14 mouse cellular contexts compared by ENCODE assay signal in genomic region chr9:84472696-84473095, GRCm38 (mm10).
A peak's percentile ranks its signal among the peaks of the same experiment; 100 is the strongest.
DNase-seq lines count a peak whose midpoint lies in the region; ATAC-seq lines count a peak whose summit lies in the region.
"Had no signal": no experiment of that assay in that cellular context is flagged by ENCODE, and none has a peak within 500 bp of the region (broad histone marks: within the 10 kb centered on the region; RNA-seq: fewer than 3 reads in every experiment).

No protein-coding gene starts in this region.

- peak; percentile 35 for DNase-seq in kidney, adult 18-20 months
- no peak for DNase-seq in kidney, postnatal 10 days
- peak; percentile 5 for DNase-seq in urinary bladder, postnatal 14 days (ENCODE audit: low spot score)
- no peak for DNase-seq in urinary bladder, postnatal 10 days (ENCODE audit: low spot score)
- peak; percentile 26 to 45 for DNase-seq in gastrocnemius, postnatal 36 days
- no peak for DNase-seq in ovary, postnatal 10 days (ENCODE audit: low spot score)
- no peak for DNase-seq in thymus, postnatal 0 days (ENCODE audit: low spot score)
- DNase-seq: adrenal gland, postnatal 10 days; cerebellum, adult 8-10 months; left cerebral cortex, postnatal 4 days; liver, embryonic 13.5 days had no signal

- intact Hi-C loops in gastrocnemius, postnatal 36 days (cut with DNase I): no loop called here

- no peak for ATAC-seq in granulocyte monocyte progenitor cell, adult 5-6 weeks (replicated peaks; ENCODE audit: poor library complexity, severe bottlenecking)
- ATAC-seq: hindbrain, postnatal 0 days; lung, postnatal 0 days had no signal

Comparison
In these comparisons a context has a peak if more than half of its experiments do, and no peak if none do; other contexts are left out.
1. DNase-seq: peak in kidney, adult 18-20 months (single experiment), urinary bladder, postnatal 14 days (single experiment) and gastrocnemius, postnatal 36 days (2 of 2); none in kidney, postnatal 10 days (single experiment), urinary bladder, postnatal 10 days (single experiment), ovary, postnatal 10 days (single experiment) and thymus, postnatal 0 days (single experiment).